Mouse (Mus musculus) brain, embryonic 14.5 days (tissue): ENCODE measurements at regions not wholly inside any gene's neighbourhood (a gene's known extent, or its start where the extent isn't known, plus 50 kb on each side); places are given as distances from the start of the nearest gene placed in this dataset.

Source experiments
- CTCF ChIP-seq: fragments of 200-500 bp; IDR thresholded peaks from 2 replicates; pipeline ENCODE4 v1.5.1; 2012; ENCODE audit warnings: inconsistent platforms, mild to moderate bottlenecking, moderate library complexity, borderline replicate concordance; ENCODE audit not compliant: insufficient read depth, insufficient read length; ENCODE audit errors: extremely low read depth
- POLR2A ChIP-seq: fragments of 200-500 bp; IDR thresholded peaks from 2 replicates; pipeline ENCODE4 v1.6.1; 2012; ENCODE audit warnings: mild to moderate bottlenecking, inconsistent platforms, borderline replicate concordance; ENCODE audit not compliant: poor library complexity, insufficient read depth, insufficient read length, severe bottlenecking; ENCODE audit errors: extremely low read depth

- TF ChIP-seq CTCF (no peak), POLR2A (no peak)
Measured at GRCm38 (mm10) chr13:52114431-52114830, 268.0 kb downstream of the Gadd45g start.
